21 mouse cellular contexts compared by ENCODE assay signal in genomic region chr10:98259283-98259682, GRCm38 (mm10).
"Had no signal": no experiment of that assay in that cellular context is flagged by ENCODE, and none has a peak within 500 bp of the region (broad histone marks: within the 10 kb centered on the region; RNA-seq: fewer than 3 reads in every experiment).

No protein-coding gene starts in this region.

- H3K27me3 ChIP-seq: kidney, embryonic 15.5 days; limb, embryonic 13.5 days; liver, embryonic 13.5 days; megakaryocyte, embryonic 14.5 days; neural tube, embryonic 13.5 days had no signal

- H3K4me1 ChIP-seq: kidney, embryonic 15.5 days; limb, embryonic 13.5 days; liver, embryonic 13.5 days; megakaryocyte, embryonic 14.5 days; neural tube, embryonic 13.5 days had no signal

- H3K4me2 ChIP-seq: kidney, embryonic 15.5 days; limb, embryonic 13.5 days; liver, embryonic 13.5 days; midbrain, embryonic 11.5 days; neural tube, embryonic 13.5 days had no signal

- H3K9me3 ChIP-seq: kidney, embryonic 15.5 days; limb, embryonic 13.5 days; liver, embryonic 13.5 days; megakaryocyte, embryonic 14.5 days; neural tube, embryonic 13.5 days had no signal

- ATAC-seq: lung, postnatal 0 days had no signal

- DNase-seq: kidney, adult 11 months; kidney, adult 8-10 months; kidney, postnatal 10 days; kidney, postnatal 36 days; left cerebral cortex, postnatal 4 days; liver, embryonic 13.5 days; lung, adult 2 months; lung, postnatal 36 days; midbrain, embryonic 14.5 days; right cerebral cortex, adult 18-20 months; right cerebral cortex, postnatal 14 days; right cerebral cortex, postnatal 4 days; thymus, adult 2 months; thymus, postnatal 14 days had no signal

- H3K27ac ChIP-seq: kidney, embryonic 15.5 days; limb, embryonic 13.5 days; liver, embryonic 13.5 days; neural tube, embryonic 13.5 days; stomach, postnatal 0 days had no signal

- H3K9ac ChIP-seq: kidney, embryonic 15.5 days; limb, embryonic 13.5 days; liver, embryonic 13.5 days; neural tube, embryonic 13.5 days had no signal

- H3K36me3 ChIP-seq: kidney, embryonic 15.5 days; limb, embryonic 13.5 days; liver, embryonic 13.5 days; neural tube, embryonic 13.5 days had no signal

- H3K4me3 ChIP-seq: kidney, embryonic 15.5 days; limb, embryonic 13.5 days; liver, embryonic 13.5 days; megakaryocyte, embryonic 14.5 days; neural tube, embryonic 13.5 days had no signal
